Mouse (Mus musculus) layer of hippocampus, postnatal 10 days (tissue): ENCODE measurements around the gene Wdr59. TPM values are rescaled to one million over a fixed set of nuclear protein-coding genes. Genes with fewer than 3 reads are reported as not detected.

Experiments
- DNase-seq, 2 experiments: peaks; one replicate each; pipeline ENCODE4 v3.0.0; 2021; ENCODE audit warnings: low spot score in 2 of 2
- long read RNA-seq: library from polyadenylated mRNA; stranded (forward); transcript quantifications from one replicate; pipeline ENCODE4 v2.0.0, GENCODE M21; 2023
- total RNA-seq, 2 experiments: library from RNA; stranded (reverse); gene quantifications; 2 replicates each; pipeline ENCODE4 v1.2.3; 2021

Gene Wdr59
- 10 to 100 TPM; 25.4 to 28.8 TPM for total RNA-seq
- long read RNA-seq, full-length matches to known transcripts = 1 of 10 reads
- long read RNA-seq, partial matches to known transcripts = 3 of 10 reads
- long read RNA-seq, other reads (novel, unspliced or antisense) = 6 of 10 reads

DNA sequence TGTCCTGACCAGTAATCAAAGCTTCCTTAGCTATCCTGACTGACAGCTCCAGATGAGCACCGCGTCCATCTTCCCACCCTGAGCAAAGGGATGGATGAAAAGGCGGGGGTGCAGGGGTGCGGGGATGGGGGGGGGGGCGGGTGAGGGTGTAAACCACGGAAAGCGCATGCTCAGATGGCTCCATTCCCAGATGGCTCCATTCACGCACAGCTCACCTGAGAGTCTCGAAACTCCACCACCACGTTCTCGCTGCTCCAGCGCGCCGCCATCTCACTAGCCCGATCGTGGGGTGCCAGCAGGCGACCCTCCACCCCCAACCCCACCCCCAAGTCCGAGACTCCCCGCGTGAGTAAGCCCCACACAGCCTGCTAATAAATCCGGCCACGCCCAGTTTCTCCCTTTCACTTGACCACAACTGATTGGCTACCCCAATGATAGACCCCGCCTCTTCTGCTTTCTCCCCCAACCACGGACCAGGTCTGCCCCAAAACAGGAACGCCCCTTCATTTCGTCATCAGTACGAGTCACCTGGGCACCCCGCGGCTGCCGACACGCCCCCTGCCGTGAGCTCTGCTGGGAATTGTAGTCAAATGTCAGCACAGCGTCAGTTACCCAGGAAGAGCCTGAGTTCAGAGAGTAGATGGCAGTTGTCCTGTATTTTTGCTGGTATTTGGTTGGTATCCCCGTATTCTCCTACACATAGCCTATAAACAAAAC, at the start of gene Wdr59:
Gene Wdr59, minus strand, starts transcription at position 380 of the 717 bp plus-strand sequence.
- DNase-seq = peak; percentile 94 to 95

DNA sequence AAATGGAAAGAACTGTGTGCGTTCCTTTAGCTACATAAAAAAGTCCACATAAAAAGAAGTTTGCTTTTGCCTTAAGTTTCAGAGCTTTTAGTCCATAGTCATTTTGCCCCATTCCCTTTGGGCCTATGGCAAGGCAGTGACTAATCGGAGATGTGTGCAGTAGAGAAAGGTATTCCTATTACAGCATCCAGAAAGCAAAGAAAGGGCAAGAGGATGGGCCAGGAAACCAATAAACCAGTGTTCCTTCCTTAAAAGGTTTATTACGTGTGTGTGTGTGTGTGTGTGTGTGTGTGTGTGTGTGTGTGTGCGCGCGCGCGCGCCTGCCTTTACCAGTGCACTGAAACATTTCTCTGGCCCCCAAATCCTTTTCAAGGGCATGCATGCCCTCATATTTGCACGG, 49.8 kb upstream of the Wdr59 start:
- no peak for DNase-seq

DNA sequence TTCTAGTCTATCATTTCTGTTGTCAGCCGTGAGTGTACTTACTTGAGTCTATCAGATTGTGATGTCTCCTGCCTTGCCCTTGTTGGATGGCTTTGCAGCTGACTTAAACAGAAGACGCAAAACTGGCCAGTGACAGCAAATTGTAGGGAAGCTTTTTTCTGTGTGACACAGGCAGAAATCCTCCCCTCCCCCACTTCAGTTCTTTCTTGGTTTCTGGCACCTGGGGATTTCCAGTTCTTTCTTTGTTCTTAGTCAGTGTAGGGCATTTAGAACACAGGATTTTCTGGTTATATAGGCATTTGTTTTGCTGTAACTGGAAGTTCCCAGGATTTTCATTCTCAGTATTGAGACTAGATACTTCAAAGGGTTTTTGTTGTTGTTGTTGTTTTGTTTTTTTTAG, 48.5 kb upstream of the Wdr59 start:
- DNase-seq = no peak

DNA sequence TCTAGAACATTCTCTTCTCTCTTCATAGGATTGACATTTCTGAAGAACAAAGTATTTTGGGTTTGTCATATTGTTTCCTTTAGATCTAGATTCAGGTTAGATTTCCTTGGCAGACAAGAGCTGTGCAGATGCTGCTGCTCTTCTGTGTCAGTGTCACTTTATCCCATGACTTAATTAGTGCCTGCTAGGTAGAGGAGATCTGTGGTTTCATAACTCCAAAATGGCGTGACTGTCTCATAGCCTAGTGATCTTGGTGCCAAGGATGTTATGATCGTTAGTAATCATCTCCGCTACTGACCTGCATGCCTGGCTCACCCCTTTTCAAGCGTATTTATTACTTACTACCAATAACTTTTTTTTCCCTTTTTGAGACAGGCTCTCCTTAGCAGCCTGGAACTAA, 48.0 kb upstream of the Wdr59 start:
- DNase-seq = no peak

GRCm38 (mm10) chr8:111568029-111568428, 46.1 kb upstream of the Wdr59 start:
- no peak for DNase-seq

DNA sequence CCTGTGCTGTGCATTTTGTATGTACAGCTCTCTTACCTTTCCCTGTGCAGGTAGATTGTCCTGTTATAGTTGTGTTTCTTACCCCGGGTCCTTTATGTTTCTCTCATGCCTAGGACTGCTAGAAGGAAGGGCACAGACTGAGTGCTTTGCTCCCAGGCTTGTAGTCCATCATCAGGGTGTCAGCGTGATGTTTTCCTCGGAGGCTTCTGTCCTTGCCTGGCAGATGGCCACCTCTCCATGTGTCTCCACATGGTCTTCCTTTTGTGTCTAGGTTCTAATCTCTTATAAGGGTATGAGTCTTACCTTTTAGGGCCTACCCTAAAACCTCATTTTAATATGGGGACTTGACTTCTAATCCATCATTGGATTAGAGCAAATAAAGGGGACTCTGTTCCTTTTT, 45.7 kb upstream of the Wdr59 start:
- no peak for DNase-seq

GRCm38 (mm10) chr8:111566326-111566725, 44.4 kb upstream of the Wdr59 start:
- DNase-seq = no peak

DNA sequence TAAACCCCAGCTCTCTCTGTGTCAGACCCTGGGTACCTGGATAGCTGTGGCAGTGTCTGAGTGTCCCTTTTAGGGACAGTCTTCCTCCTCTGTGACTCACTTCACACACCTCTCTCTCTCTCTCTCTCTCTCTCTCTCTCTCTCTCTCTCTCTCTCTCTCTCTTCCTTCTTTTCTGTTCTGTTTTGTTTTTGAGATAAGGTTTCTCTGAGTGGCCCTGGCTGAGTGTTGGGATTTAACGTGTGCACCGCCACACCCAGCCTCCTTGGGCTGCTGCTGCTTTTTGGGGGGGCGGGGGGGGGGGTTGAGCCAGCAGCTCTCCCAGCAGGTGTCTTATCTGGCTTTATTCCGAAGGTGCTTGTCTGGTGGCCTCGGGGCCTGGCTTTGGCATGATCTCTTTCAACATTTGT, 43.9 kb upstream of the Wdr59 start:
- DNase-seq = no peak

- no peak for DNase-seq
Measured at GRCm38 (mm10) chr8:111564093-111564492, 42.2 kb upstream of the Wdr59 start.

DNA sequence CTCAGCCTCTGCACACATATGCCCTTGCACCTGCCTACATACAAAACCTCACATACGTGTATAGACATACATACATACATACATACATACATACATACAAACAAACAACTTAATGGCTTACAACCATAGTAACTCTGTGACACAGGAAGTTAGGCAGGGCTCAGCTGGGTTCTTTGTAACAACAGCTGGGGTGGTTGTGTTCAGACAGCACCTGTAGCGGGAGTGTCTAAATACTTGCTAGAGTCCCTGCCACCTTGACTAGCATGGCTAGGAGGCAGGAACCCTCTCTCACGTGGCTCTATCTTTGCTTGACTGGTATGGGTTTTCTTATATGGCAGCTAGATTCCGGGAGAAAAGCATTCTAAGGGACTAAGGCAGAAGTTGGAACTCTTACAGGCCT, 41.8 kb upstream of the Wdr59 start:
- no peak for DNase-seq

DNA sequence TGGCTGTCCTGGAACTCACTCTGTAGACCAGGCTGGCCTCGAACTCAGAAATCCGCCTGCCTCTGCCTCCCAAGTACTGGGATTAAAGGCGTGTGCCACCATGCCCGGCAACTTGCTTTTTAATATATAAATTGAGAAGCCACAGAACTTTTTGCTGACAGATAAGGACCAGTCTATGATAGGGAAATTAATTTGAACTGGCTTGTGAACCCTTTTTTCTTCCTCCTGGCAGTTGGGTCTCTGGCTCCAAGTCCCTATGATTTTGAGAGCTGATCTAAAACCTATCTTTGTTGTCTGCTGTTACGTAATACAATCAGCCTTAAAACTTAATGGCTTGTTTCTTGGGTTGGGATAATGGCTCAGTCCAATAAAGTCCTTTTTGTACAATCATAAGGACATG, 41.2 kb upstream of the Wdr59 start:
- no peak for DNase-seq

DNA sequence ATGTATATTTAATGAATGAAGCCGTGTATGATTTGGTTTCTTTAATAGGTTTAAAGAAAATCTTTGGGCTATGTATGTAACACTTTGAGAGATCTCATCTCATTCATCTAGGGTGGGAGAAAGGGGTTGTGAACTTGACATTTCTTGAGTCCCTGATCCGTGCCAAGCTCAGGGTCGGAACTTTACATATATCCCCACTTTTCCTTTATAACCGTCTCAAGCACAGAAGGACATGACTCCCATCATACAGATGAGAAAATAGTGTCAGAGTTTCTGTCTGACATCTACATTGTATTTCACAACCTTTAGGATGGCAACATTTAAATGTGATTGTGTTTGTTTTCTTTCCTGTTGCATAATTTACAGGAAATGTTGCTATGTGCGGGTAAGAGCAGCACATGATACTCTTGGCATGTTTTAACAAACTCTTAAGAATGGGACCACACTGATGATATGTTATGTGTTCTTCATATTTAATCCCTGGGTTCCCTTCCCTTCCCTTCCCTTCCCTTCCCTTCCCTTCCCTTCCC, 40.4 kb upstream of the Wdr59 start:
- no peak for DNase-seq

DNA sequence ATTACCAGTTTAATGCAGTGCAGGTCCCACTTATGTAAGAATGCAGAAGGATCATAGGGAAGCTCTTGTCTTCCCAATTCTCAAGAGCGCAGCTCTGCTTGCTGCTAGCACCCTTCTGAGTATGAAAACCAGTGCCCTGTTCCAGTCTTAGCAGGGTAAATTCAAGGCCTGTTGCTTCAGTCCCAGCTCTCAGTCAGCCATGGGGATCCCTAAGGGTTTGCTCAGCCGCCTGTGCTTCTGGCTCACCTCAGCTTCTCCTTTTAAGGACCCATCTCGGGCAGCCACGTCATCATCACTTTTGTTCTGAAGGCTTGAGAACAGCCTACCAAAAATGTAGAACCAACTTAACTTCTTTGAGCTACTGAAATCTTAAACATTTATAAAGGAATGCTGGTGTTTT, 39.9 kb upstream of the Wdr59 start:
- no peak for DNase-seq

DNA sequence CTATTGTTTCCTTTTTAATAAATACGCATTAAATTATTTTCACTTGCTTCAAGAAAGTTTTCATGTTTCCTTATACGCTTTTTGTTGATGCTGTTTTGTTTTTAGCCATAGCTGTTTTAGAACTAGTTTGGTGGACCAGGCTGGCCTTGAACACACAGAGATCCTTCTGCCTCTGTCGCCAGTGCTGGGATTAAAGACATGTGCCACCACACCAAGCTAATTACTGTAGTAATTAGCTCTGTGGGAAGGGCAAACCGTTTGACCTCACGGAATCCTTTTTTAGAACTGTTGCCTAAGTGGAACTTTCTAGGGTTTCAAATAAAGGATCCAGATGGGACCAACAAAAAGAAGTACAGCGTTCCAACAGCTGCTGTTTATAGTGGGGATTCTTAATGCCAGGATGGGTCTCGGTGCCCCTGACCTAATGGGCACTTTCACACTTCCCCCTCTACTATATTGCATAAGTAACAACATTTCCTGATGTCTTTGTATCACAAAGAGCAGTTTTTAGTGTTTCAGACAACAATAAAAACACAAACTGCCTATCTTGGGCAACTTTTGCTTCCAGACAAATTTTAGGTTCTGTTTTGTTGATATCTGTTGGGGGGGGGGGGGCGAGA, 29.7 kb upstream of the Wdr59 start:
- no peak for DNase-seq

GRCm38 (mm10) chr8:111550002-111550870, 28.3 kb upstream of the Wdr59 start:
- no peak for DNase-seq

DNA sequence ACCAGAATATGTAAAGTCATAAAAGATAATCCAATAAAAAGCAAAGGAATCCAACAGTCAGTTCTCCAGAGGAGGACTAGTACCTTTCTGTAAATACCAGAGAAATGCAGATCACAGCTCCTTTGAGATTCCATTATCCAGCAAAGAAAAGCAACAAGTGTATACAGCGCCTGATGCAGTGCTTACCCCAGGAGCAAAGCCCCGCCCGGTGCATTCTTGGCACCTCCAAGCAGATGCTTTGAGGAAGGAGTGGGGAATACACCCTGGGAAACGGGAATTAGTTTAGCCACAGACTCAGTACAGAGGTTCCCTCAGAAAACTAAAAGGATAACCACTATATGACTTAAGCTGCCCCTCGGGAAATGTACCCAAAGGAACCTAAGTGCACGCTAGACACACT, 26.3 kb upstream of the Wdr59 start:
- no peak for DNase-seq

- DNase-seq = no peak
Measured at GRCm38 (mm10) chr8:111547144-111547543, 25.3 kb upstream of the Wdr59 start.

DNA sequence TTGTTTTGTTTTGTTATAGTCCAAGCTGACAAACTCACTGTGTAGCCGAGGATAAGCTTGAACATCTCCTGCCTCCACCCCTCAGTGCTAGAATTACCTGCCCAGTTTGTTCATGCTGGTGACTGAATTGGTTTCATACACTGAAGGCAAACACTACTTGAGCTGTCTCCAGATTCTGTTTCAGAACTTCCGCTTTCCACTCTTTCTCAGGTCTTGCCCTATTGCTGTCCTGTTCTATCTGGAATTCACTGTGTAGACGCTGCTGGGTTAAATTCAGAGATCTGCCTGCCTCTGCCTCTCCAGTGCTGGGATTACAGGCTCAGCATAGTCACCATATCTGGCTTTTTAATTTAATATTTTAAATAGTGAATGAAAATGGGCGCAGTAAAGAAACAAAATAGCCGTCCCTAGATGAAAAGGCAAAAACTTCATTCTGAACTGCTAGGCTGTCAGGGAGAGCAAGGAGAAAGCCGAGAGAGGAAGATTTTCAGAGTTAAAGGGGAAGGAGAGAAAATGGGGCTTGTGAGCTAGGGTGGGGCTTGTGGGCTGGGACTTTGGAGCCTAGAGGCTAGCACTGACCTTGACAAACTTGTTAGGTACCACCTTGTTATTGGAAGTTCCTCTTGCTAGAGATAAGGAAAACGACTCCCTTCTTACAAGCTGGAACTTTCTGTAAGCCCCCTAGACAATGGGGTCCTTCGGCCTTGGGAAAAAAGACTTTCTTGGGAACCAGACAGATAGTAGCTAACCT, 23.7 kb upstream of the Wdr59 start:
- no peak for DNase-seq

- no peak for DNase-seq
Measured at GRCm38 (mm10) chr8:111543712-111544380, 22.0 kb upstream of the Wdr59 start.

DNA sequence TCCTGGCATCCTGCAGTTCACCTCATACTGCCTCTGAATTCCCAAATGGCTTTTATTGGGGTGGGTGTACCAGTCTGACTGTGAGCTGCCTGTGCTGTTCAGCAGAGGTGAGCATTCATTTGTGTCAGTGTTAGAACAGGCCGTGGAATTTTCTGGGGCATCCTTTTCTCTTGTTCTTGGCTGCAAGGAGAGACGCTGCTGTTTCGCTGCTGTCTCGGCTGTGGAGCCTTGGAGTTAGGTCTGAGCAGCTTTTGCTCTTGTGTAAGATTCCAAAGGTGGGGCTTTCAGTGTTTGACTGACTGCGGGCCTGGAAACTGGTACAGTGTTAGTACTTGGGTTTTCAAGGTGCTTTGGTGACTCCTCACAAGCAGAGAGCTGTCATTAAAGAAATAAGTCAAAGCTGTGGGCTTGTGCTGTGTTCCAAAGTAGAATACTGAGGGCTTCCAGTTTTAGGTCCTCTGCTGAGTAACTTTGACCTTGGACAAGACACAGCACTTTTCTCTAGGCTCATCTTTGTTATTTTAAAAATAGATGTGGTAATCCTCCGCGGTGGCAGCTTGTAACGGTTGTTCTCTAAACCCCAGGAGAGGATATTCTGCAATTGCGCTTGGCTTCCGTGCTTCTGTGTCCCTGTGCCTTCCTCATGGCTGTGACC, 17.7 kb upstream of the Wdr59 start:
- DNase-seq = no peak
